Mouse (Mus musculus): ENCODE measurements around the gene Trpv2. TPM values are rescaled to one million over a fixed set of nuclear protein-coding genes. Genes with fewer than 3 reads are reported as not detected.

The Trpv2 gene
- polyA plus RNA-seq (2014; fragmentation: Illumina TruSeq; extraction: RNeasy Lipid Tissue Mini Kit (QIAGEN cat#74804); ENCODE audit: low read depth, low replicate concordance) = 0.35 TPM

GRCm38 (mm10) chr11:62573959-62574702, at the start of gene Trpv2:
Gene Trpv2, plus strand, starts transcription at chr11:62574486.

GRCm38 (mm10) chr11:62539089-62539890, 35.0 kb upstream of the Trpv2 start, which contains the start of gene Cenpv:
Gene Cenpv, minus strand, starts transcription at chr11:62539261.

GRCm38 (mm10) chr11:62550727-62551225, 23.5 kb upstream of the Trpv2 start, which contains the start of gene Ubb:
Gene Ubb, plus strand, starts transcription at chr11:62551171.

GRCm38 (mm10) chr11:62647661-62648590, 73.6 kb downstream of the Trpv2 start, which contains the start of gene Lrrc75a:
Gene Lrrc75a, minus strand, starts transcription at chr11:62648523.

GRCm38 (mm10) chr11:62648591-62649391, 74.5 kb downstream of the Trpv2 start, which contains the start of gene Mmgt2:
Gene Mmgt2, plus strand, starts transcription at chr11:62648664.

Other genes with a start within 250 kb of the Trpv2 start
- gene Pigl, start 116.0 kb upstream of the Trpv2 start, polyA plus RNA-seq (2014; fragmentation: Illumina TruSeq; extraction: RNeasy Lipid Tissue Mini Kit (QIAGEN cat#74804); ENCODE audit: low read depth, low replicate concordance) = 4.4 TPM
- 255 TPM for gene Ncor1, start 115.9 kb upstream of the Trpv2 start, polyA plus RNA-seq (2014; fragmentation: Illumina TruSeq; extraction: RNeasy Lipid Tissue Mini Kit (QIAGEN cat#74804); ENCODE audit: low read depth, low replicate concordance)
- 21.6 TPM for gene Cenpv, start 35.2 kb upstream of the Trpv2 start, polyA plus RNA-seq (2014; fragmentation: Illumina TruSeq; extraction: RNeasy Lipid Tissue Mini Kit (QIAGEN cat#74804); ENCODE audit: low read depth, low replicate concordance)
- gene Ubb, start 23.3 kb upstream of the Trpv2 start, polyA plus RNA-seq (2014; fragmentation: Illumina TruSeq; extraction: RNeasy Lipid Tissue Mini Kit (QIAGEN cat#74804); ENCODE audit: low read depth, low replicate concordance) = 44.9 TPM
- 31.1 TPM for gene Lrrc75a, start 74.0 kb downstream of the Trpv2 start, polyA plus RNA-seq (2014; fragmentation: Illumina TruSeq; extraction: RNeasy Lipid Tissue Mini Kit (QIAGEN cat#74804); ENCODE audit: low read depth, low replicate concordance)
- 27.4 TPM for gene Mmgt2, start 74.2 kb downstream of the Trpv2 start, polyA plus RNA-seq (2014; fragmentation: Illumina TruSeq; extraction: RNeasy Lipid Tissue Mini Kit (QIAGEN cat#74804); ENCODE audit: low read depth, low replicate concordance)
- 5.0 TPM for gene Zfp287, start 157.4 kb downstream of the Trpv2 start, polyA plus RNA-seq (2014; fragmentation: Illumina TruSeq; extraction: RNeasy Lipid Tissue Mini Kit (QIAGEN cat#74804); ENCODE audit: low read depth, low replicate concordance)
- gene Gm10428, start 178.6 kb downstream of the Trpv2 start, polyA plus RNA-seq (2014; fragmentation: Illumina TruSeq; extraction: RNeasy Lipid Tissue Mini Kit (QIAGEN cat#74804); ENCODE audit: low read depth, low replicate concordance) = not detected
- gene Zfp286, start 215.0 kb downstream of the Trpv2 start, polyA plus RNA-seq (2014; fragmentation: Illumina TruSeq; extraction: RNeasy Lipid Tissue Mini Kit (QIAGEN cat#74804); ENCODE audit: low read depth, low replicate concordance) = 2.6 TPM
- gene Trim16, start 245.7 kb downstream of the Trpv2 start, polyA plus RNA-seq (2014; fragmentation: Illumina TruSeq; extraction: RNeasy Lipid Tissue Mini Kit (QIAGEN cat#74804); ENCODE audit: low read depth, low replicate concordance) = 81.2 TPM